In the genomic region with DNA sequence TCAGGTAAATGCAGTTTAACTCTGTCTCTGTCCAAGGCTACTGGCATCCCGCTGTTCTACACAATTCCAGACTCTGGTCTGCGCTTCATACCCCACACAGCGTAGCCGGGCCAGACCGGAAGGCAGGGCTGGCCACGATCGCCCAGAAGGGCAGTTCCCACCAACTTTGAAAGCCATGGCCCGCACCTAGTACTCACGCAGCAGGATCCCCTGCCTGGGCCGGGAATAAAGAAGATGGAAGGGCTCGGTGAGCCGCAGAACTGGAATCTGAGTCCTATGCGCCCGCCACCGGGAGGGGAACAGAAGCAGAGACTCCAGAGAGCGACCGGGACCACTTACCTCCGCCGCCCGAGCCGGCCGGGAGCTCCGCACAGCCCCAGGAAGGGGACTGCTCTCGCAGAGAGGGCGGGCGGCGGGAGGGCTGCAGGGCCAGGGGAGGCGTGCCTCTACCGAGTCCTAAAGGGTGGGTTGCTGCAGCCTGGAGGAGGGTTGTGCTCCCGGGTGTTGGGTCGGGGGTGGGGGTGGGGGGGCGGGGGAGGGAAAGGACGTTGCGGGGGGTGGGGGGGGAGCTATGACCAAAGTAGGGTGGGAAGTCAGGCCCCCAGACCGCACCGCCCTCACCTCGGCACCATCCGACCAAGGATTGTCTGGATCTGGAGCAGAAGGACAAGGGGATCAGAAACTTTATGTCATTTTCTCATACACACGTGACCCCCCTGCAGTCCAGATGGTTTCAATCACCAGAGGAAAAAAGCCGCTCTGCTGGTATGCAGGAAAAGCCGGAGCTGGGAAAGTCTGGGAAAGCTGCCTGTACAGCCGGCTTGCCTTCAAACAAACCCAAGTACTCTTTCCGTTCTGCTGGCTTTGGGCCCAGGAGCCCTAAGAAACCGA, we compare ENCODE assay signal across 8 mouse cellular contexts. TPM values are rescaled to one million over a fixed set of nuclear protein-coding genes. Genes with fewer than 3 reads are reported as not detected.
DNase-seq lines count a peak whose midpoint lies in the region; ATAC-seq lines count a peak whose summit lies in the region.

No protein-coding gene starts in this region.

- DNase-seq in NIH3T3 (ENCODE audit: low read depth), result peak; percentile 91
- peak; percentile 69 for DNase-seq in cerebellum, adult 9-10 months
- DNase-seq in frontal cortex, adult 2 months (ENCODE audit: extremely low spot score in 1 of 2, low spot score in 1 of 2), result peak; percentile 46 to 75
- DNase-seq in layer of hippocampus, adult 8-10 months (ENCODE audit: low spot score in 2 of 2), result peak; percentile 68 to 72
- DNase-seq in lung, adult 18-20 months, result peak; percentile 74 to 83
- DNase-seq in ovary, adult 18-20 months (ENCODE audit: low spot score), result peak; percentile 69
- DNase-seq in thymus, postnatal 4 days, result peak; percentile 65

- ATAC-seq in hematopoietic stem cell, adult 5-6 weeks (replicated peaks in 1 of 2; ENCODE audit: insufficient read depth in 1 of 2, low FRiP score in 2 of 2, low TSS enrichment in 1 of 2, low read depth in 1 of 2, poor library complexity in 2 of 2, severe bottlenecking in 2 of 2), result peak; percentile 79 to 81

RNA-seq across cellular contexts. Expression of gene St5, which starts 31.6 kb away (rescaled TPM):
- 24.3 and 32.2 TPM in 2 replicates for polyA plus RNA-seq in frontal cortex, adult 2 months (2012; rRNA removed)
- total RNA-seq in hematopoietic stem cell, adult 5-6 weeks (2017), result 1.4 and 6.4 TPM in 2 replicates
- 10 to 100 TPM; 33.1 to 57.0 (median 46.1) TPM for total RNA-seq in layer of hippocampus, adult 8-10 months (2022)

RNA-seq across cellular contexts. Expression of gene Akip1, which starts 31.7 kb away (rescaled TPM):
- polyA plus RNA-seq in frontal cortex, adult 2 months (2012; rRNA removed), result 6.7 and 8.7 TPM in 2 replicates
- total RNA-seq in hematopoietic stem cell, adult 5-6 weeks (2017), result 20.6 and 31.3 TPM in 2 replicates
- 1 to 10 TPM; 4.3 to 9.7 (median 6.4) TPM for total RNA-seq in layer of hippocampus, adult 8-10 months (2022)

RNA-seq across cellular contexts. Expression of gene BC051019, which starts 51.8 kb away (rescaled TPM):
- polyA plus RNA-seq in frontal cortex, adult 2 months (2012; rRNA removed), result 0.12 TPM in 1 of 2 replicates, not detected in the other
- total RNA-seq in hematopoietic stem cell, adult 5-6 weeks (2017), result not detected in 2 replicates
- under 1 TPM in 1 of 4 experiments, not detected in 3; 0.92 TPM for total RNA-seq in layer of hippocampus, adult 8-10 months (2022)

RNA-seq across cellular contexts. Expression of gene Ascl3, which starts 59.7 kb away (rescaled TPM):
- 0.20 TPM in 1 of 2 replicates, not detected in the other for polyA plus RNA-seq in frontal cortex, adult 2 months (2012; rRNA removed)
- not detected in 2 replicates for total RNA-seq in hematopoietic stem cell, adult 5-6 weeks (2017)
- not detected for total RNA-seq in layer of hippocampus, adult 8-10 months (2022)

Comparison
In these comparisons a context has a peak if more than half of its experiments do, and no peak if none do; other contexts are left out.
1. Peak in every context shown above with its lines: DNase-seq and ATAC-seq.